In the genomic region with DNA sequence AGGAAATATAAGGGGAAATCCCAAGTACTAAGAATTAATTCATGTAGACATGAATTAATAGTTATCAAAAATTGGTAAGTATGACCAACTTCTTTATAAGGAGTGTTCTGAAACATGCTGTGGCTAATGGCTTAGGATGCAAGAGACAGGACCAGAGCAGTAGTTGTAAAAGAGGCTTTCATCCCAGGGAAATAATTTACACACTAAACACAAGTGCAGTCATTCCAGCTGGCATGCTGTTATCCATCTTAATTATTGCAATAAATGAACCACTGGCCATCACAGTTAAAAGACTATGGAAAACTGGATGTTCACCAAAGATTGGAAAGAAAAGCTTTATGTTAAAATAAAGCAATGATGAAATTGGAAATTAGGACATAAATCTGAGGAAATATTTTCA, we compare ENCODE assay signal across 24 mouse cellular contexts.
"Had no signal": no experiment of that assay in that cellular context is flagged by ENCODE, and none has a peak within 500 bp of the region (broad histone marks: within the 10 kb centered on the region; RNA-seq: fewer than 3 reads in every experiment).

No protein-coding gene starts in this region.

- H3K4me1 ChIP-seq: limb, embryonic 10.5 days; liver, embryonic 13.5 days; midbrain, embryonic 15.5 days; neural tube, embryonic 15.5 days had no signal

- H3K36me3 ChIP-seq: limb, embryonic 10.5 days; limb, embryonic 13.5 days; liver, embryonic 13.5 days; midbrain, embryonic 15.5 days; neural tube, embryonic 15.5 days had no signal

- H3K9ac ChIP-seq: limb, embryonic 13.5 days; liver, embryonic 13.5 days; midbrain, embryonic 15.5 days; neural tube, embryonic 15.5 days had no signal

- ATAC-seq: midbrain, embryonic 15.5 days had no signal

- H3K27me3 ChIP-seq: limb, embryonic 13.5 days; liver, embryonic 13.5 days; midbrain, embryonic 15.5 days; neural tube, embryonic 15.5 days had no signal

- H3K4me2 ChIP-seq: limb, embryonic 13.5 days; liver, embryonic 13.5 days; midbrain, embryonic 11.5 days; midbrain, embryonic 15.5 days; neural tube, embryonic 15.5 days had no signal

- H3K4me3 ChIP-seq: limb, embryonic 10.5 days; limb, embryonic 13.5 days; liver, embryonic 13.5 days; midbrain, embryonic 15.5 days; myocyte; neural tube, embryonic 15.5 days had no signal

- H3K9me3 ChIP-seq: limb, embryonic 10.5 days; limb, embryonic 13.5 days; liver, embryonic 13.5 days; midbrain, embryonic 15.5 days; neural tube, embryonic 15.5 days had no signal

- DNase-seq: kidney, adult 18-20 months; kidney, adult 9 months; kidney, postnatal 14 days; kidney, postnatal 4 days; layer of hippocampus, adult 9-11 months; layer of hippocampus, postnatal 36 days; liver; liver, embryonic 13.5 days; lung, adult 2 months; lung, postnatal 14 days; lung, postnatal 4 days; right cerebral cortex, adult 18-20 months; right cerebral cortex, postnatal 14 days; right cerebral cortex, postnatal 4 days; thymus, adult 2 months; thymus, postnatal 14 days; thymus, postnatal 4 days had no signal

- H3K27ac ChIP-seq: limb, embryonic 10.5 days; limb, embryonic 13.5 days; liver, embryonic 13.5 days; midbrain, embryonic 15.5 days; neural tube, embryonic 15.5 days; stomach, postnatal 0 days had no signal
